Mouse (Mus musculus) layer of hippocampus, adult 18-20 months (tissue): ENCODE results near the gene Shd. TPM values are rescaled to one million over a fixed set of nuclear protein-coding genes. Genes with fewer than 3 reads are reported as not detected.
A peak's percentile ranks its signal among the peaks of the same experiment; 100 is the strongest.

Source experiments
- DNase-seq, 2 experiments: peaks; one replicate each; pipeline ENCODE4 v3.0.0; 2022; ENCODE audit warnings: low spot score in 2 of 2
- total RNA-seq, 2 experiments: library from RNA; stranded (reverse); gene quantifications; 2 replicates each; pipeline ENCODE4 v1.2.3; 2021

Gene Shd
- total RNA-seq, 2 experiments from 2014 or later, result 21.1 to 21.2 TPM

DNA sequence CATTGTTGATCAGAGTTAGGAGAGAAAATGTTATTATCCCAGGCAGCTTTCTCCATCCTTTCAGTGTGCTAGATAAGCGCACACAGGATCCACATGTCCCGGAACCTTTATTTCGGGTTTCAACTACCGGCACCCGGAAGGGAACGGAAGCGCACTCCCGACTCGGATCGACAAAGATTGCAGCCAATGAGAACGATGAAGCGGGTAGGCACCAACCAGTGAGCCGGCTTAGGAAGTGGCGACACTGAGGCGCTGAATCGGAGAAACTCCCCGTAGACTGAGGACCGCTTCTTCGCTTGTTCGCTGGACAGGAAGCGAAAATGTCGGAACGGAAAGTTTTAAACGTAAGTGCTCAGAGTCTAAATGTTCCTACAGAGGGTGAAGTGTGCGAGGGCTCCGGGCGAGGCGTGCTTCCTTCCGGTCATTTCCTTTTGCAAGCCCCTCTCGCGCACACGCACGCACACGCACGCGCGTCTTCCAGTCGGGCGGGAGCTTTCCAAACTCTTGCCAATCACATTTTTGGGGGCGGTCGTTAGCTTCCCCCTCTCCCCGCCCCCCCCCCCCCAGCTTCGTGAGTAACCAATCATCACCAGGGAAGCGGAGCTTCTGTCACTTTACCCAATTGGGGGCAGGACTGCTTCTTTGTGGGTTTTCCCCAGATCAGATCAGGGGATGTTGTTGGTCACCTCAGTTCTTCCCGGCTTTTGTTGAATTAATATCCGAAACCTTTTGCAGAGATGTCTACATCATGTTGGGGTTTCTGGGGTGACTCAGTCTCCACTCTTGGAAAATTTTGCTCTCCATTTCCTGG lies 11.1 kb upstream of the Shd start, which contains the start of gene Yju2:
TSS of gene Yju2 (plus strand) at position 182 of the 811 bp plus-strand sequence.
- DNase-seq, result peak; percentile 92 to 97

DNA sequence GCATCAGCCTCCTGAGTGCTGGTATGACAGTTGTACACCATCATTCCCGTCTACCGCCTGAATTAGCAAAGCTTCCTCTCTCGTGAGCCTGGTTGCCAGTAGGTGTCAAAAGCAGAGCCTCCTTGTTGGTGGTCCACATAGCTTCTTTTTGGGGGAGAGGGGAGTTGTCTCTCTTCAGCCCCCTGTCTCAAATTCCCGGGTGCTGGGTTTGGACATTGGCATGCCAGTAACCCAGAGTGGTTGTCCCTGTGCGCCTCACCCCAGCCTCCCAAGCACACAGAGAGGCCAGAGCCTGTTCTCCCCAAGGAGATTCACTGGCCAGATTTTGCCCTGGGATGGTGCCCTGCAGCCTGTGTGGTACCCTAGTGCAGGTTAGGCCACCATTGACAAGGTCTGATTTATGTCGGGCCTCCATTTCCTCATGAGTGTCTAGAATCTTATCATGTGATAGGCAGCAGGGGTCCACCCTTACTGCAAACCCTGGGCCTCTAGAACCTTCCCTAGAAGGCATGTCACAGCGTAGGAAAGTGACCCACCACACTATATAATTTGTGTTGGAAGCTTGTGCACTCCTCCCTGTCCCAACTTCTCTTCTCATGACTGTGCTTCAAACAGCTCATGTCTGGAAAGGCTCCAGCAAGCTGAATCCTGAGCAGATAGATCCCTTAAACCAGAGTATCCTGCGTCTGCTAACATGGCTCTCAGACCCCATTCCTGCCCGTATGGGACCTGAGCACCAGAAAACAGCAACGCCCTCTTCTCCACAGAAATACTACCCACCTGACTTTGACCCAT lies 10.1 kb upstream of the Shd start:
- no peak for DNase-seq

GRCm38 (mm10) chr17:55960791-55961190 lies 9.5 kb upstream of the Shd start:
- peak in 1 of 2 experiments; percentile 5 for DNase-seq

DNA sequence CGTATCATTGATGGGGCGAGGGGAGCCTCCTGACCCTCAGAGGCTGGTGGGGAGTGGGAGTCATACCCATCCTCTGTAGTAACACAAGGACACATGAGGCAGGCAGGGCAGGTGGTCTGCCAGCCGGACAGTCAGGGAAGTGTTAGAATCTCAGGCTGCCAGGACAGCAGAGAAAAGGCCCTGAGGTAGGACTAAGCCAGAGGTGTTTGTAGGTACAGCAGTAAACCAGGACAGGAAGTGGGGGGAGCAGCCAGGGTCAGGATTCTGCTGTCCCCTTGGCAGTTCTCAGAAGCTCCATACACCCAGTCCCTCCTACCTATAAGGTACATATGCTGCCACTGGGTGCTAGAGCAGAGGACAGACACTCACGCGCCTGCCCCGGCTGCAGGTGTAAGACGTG lies 8.6 kb upstream of the Shd start:
- no peak for DNase-seq

- DNase-seq, result no peak
These were observed 7.1 kb upstream of the Shd start for GRCm38 (mm10) chr17:55963171-55963570.

GRCm38 (mm10) chr17:55964496-55964895 lies 5.8 kb upstream of the Shd start:
- DNase-seq, result no peak

GRCm38 (mm10) chr17:55964996-55965395 lies 5.3 kb upstream of the Shd start:
- no peak for DNase-seq

DNA sequence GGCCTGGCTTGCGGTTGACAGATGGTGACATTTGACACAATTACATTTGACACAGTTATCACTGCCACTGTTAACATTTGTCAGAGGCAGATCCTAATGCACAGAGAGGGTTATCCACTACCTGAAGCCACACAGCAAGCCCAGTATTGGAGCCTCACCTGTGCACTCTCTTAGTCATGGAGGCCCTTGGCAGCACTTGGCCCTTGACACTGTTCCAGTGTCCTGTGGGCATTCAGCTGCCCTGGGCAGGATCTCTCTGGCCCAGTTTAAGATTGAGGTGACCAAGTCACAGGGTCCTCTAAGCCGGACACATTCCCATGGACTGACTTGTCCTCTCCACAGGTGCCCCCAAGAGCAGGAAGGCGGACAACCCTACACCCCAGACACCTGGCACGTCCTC lies 3.1 kb upstream of the Shd start:
- DNase-seq, result no peak

GRCm38 (mm10) chr17:55968210-55968609 lies 2.1 kb upstream of the Shd start:
- no peak for DNase-seq

- peak in 1 of 2 experiments; percentile 51 for DNase-seq
These were observed 707 bp upstream of the Shd start for GRCm38 (mm10) chr17:55969560-55969959.

DNA sequence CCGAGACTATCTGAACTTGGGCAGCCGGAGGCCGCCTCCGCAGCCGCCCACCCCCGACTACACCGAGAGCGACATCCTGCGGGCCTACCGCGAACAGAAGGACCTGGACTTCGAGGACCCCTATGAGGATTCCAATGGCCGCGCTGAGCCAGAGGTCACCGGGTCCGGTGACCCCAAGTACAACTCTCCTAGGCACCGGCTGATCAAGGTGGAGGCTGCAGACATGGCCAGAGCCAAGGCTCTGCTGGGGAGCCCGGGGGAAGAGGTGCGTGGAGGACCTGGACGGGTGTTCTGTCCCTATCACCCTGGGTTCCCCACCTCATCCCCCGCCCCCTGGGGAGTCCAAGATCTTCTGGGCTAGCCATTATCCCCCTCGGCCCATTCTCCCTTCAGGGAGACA lies 1.2 kb downstream of the Shd start:
- DNase-seq, result no peak

DNA sequence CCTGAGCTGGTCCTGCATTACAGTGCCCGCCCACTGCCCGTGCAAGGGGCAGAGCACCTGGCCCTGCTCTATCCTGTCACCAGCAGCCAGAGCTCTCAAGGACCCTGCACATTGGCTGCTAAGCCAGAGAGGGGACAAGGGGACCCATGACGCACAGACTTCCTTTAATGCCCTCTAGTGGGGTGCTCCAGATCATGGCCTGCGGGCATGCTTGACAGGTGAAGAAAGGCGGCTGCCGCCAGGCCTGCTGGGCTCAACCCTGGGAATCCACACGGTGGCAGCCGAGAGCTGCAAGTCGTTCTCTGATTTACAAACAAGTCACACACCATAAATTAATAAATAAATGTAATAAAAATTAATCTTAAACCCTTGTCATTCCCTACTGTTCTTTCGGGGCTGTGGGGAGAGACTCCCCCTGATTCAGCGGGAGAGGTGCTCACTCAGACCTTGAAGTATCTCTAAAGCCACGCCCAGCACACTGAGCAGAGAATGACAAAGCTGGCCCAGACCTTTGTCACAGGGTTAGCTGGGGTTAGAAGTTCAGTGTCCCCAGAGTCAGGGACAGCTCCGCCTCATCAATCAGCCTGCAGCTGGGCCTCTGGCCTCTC lies 6.1 kb downstream of the Shd start:
- peak; percentile 66 to 82 for DNase-seq

GRCm38 (mm10) chr17:55977301-55977700 lies 7.0 kb downstream of the Shd start:
- DNase-seq, result no peak

DNA sequence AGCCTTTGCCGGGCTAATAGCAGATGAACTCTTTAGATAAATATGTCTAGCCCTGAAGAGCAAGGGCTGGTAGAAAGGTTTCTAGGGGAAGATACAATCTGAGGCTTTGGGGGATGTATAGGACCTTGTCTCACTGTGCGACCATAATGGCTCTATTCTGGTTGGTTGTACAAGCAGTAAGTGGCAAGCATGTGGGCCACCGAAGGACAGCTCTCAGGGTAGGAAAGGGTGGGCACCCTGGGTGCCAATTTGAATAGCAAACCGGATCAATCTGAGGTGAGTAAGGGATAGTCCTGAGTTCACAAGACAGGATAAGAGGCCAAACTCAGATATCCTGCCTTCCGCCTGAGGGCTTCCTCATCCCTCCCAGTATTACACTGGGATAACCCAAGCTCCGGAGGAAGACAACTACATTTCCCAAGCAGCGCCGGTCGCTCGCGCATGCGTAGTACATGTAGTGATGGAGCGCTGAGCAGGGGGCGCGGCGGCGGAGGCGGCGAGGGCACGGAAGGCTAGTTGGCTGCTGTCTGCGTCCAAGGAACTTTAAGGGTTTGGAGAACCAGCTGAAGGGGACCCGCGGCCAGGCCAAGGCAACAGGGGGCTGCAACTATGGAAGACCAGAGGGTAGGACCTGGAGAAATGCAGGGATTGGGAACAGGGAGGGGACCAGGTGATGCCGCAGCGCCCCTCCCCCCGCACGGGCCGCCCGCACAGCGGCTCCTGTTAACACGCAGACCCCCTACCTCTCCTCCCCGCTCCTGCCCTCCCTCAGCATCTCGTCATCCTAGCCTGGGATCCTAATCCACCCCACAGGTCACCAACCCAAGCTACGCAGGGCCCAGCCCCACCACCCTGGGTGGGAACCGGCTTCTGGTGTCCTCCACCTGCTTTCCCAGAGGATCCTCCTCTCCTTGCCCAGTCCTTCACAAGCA lies 16.0 kb downstream of the Shd start, which contains the start of gene Fsd1:
TSS of gene Fsd1 (plus strand) at position 480 of the 932 bp plus-strand sequence.
- DNase-seq, result peak; percentile 72 to 89

- no peak for DNase-seq
These were observed 20.1 kb downstream of the Shd start for GRCm38 (mm10) chr17:55990278-55990898.

DNA sequence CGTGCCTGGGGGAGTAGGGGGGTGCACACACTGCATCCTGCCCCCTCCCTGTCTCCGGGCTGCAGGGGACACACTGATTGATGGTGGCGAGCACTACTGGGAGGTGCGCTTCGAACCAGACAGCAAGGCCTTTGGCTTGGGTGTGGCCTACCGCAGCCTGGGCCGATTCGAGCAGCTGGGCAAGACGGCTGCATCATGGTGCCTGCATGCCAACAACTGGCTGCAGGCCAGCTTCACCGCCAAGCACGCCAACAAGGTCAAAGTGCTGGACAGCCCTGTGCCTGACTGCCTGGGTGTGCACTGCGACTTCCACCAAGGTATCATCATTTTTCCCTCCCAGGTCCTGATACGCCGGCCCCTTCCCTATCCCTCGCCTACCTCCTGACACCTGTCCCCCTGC lies 25.7 kb downstream of the Shd start:
- no peak for DNase-seq

DNA sequence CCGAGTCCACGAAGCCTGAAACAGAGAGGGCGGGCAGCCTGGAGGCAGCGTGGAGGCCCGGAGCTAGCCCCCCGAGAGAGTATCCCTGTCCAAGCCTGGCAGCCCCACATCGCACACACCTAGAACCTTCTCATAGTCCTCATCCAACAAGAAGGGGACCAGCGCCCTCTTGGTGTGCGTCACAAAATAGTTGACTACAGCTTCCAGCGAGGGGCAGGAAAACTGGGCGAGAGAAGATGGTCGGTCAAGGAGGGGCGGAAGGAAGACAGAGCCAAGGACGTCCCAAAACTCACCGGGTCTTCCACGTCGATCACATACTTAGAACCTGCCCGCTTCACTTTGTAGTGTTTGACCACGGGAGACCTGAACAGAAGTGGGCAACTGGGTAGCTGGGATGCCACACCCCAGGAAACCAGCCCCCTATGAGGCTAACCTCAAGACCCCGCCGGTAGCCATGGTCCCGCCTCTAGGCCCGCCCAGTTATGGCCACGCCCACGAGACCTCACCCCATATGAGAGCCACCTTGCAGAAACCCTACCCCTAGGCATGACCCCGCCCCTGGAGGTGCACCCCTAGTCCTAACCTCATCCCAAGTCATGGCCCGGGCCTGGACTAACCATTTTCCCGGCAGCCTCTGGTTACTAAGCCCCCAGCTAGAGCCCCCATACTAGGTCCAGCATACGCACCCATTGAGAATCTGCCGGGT lies 29.7 kb downstream of the Shd start:
- DNase-seq, result no peak

DNA sequence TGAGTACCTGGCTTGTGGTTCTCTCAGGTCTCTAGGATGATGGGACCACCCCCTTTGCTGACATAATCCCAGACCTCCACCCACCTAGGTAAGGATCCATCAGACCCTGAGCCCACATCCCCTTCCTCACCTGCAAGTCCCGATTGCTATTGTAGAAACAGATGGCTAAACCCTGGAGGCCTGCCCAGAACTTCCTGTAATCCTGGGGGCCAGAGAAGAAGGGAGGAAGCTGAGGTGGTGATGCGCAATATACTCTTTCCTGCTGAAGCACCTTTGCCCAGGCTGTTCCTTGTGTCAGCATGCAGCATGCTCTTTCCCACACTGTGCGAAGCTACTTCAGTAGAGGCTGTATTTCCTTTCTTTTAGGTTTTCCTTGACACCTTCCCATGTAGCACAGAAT lies 32.7 kb downstream of the Shd start:
- DNase-seq, result no peak

DNA sequence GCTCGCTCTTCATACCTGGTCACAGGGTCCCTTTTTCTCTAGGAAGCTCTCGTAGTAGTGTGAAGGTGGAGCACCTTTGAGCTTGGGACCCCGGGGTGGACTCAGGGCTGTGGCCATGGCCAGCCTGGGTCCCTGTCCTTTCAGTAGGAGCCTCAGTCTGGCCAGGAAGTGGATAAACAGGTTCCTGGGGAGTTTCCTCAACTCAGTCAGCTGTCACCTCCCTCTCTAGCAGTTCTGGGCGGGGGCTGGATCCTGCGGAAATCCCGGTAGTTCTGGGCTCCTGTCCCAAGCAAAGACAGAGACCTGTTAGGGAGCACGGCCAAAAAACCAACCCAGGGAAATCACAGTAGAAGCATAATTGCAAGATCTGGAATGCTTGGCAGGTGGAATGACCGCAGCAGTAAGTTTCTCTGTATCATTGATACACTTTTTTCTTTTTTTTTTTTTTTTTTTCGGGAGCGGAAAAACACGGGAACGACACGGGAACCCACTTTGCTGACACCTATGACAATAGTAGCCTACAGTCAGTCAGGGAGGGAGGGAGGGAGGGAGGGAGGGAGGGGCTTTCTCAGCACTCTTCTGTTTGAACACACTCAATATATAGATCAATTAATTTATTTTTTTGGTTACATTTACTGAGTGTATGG lies 35.3 kb downstream of the Shd start, which contains the start of the genes Stap2 and Mpnd:
TSS of gene Stap2 (minus strand) at position 170 of the 647 bp plus-strand sequence.
TSS of gene Mpnd (plus strand) at position 297 of the 647 bp plus-strand sequence.
- no peak for DNase-seq
